Mouse (Mus musculus) stomach, postnatal 0 days (tissue): ENCODE measurements around the gene Rsph9. TPM values are rescaled to one million over a fixed set of nuclear protein-coding genes. Genes with fewer than 3 reads are reported as not detected.
A peak's percentile ranks its signal among the peaks of the same experiment; 100 is the strongest.

Source experiments
- ATAC-seq: fragments of 200-750 bp; cut with Nextera tagmentation; 2 replicates; pipeline ENCODE4 v1.8.0; 2017; ENCODE audit not compliant: low FRiP score, low TSS enrichment
- DNase-seq: peaks from one replicate; pipeline ENCODE4 v3.0.0-alpha.2; 2016; ENCODE audit warnings: low spot score
- H3K27ac ChIP-seq: fragments of 300-500 bp; sonication (generic); replicated peaks from 2 replicates; pipeline ENCODE4 v1.5.1; 2014; ENCODE audit warnings: mild to moderate bottlenecking, control low read depth
- H3K27me3 ChIP-seq: fragments of 300-500 bp; sonication (generic); 2 replicates; pipeline ENCODE4 v1.6.1; 2014; ENCODE audit warnings: low read length; ENCODE audit not compliant: control insufficient read depth, insufficient read depth
- H3K36me3 ChIP-seq: fragments of 300-500 bp; sonication (generic); 2 replicates; pipeline ENCODE4 v1.6.1; 2014; ENCODE audit warnings: low read length, mixed read lengths; ENCODE audit not compliant: control insufficient read depth, insufficient read depth
- H3K4me1 ChIP-seq: fragments of 300-500 bp; sonication (generic); replicated peaks from 2 replicates; pipeline ENCODE4 v1.6.1; 2014; ENCODE audit warnings: antibody characterized with exemption; ENCODE audit not compliant: control insufficient read depth, insufficient read depth
- H3K4me2 ChIP-seq: fragments of 300-500 bp; sonication (generic); replicated peaks from 2 replicates; pipeline ENCODE4 v1.6.1; 2014; ENCODE audit warnings: low read depth, mild to moderate bottlenecking, control low read depth, moderate library complexity
- H3K4me3 ChIP-seq: fragments of 300-500 bp; sonication (generic); 2 replicates; pipeline ENCODE4 v1.5.1; 2014; ENCODE audit warnings: low read depth, low read length, control low read depth
- H3K9ac ChIP-seq: fragments of 300-500 bp; sonication (generic); 2 replicates; pipeline ENCODE4 v1.6.1; 2014; ENCODE audit warnings: mild to moderate bottlenecking, low read length, control low read depth, mixed read lengths
- H3K9me3 ChIP-seq: fragments of 300-500 bp; sonication (generic); 2 replicates; pipeline ENCODE4 v1.6.1; 2016; ENCODE audit warnings: low read length; ENCODE audit not compliant: control insufficient read depth
- CTCF ChIP-seq: IDR thresholded peaks from 2 replicates; pipeline ENCODE4 v1.5.1; 2016; ENCODE audit warnings: antibody characterized with exemption, low read depth, mild to moderate bottlenecking, moderate library complexity
- EP300 ChIP-seq: optimal IDR thresholded peaks from 2 replicates; pipeline ENCODE3; 2016; ENCODE audit warnings: antibody characterized with exemption
- WGBS: fragments of 180-500 bp; shearing (Covaris S2); extraction: QIAGEN DNeasy Blood & Tissue Kit; methylation state at CpG from one replicate; pipeline ENCODE4 v1.1.7; 2014; 5-methylcytosine and 5-hydroxymethylcytosine counted together
- polyA plus RNA-seq: library from polyadenylated mRNA; unstranded; fragments of >200 nt; fragmentation: Nextera tagmentation; extraction: Ambion mirVana; gene quantifications from 2 replicates; pipeline ENCODE4 v1.2.1, GENCODE M21; 2015

Rsph9 gene
- polyA plus RNA-seq, 1 experiment from 2014 or later = 13.1 TPM

GRCm38 (mm10) chr17:46091351-46091750 lies 52.7 kb downstream of the Rsph9 start:
- DNase-seq (no peak), ATAC-seq (no peak)
- Histone ChIP-seq H3K36me3 (no peaks in the 10 kb centered on the region), H3K4me3 (no peak overlapping the region), H3K4me1 (no peaks in the 10 kb centered on the region), H3K4me2 (no peak overlapping the region), H3K9ac (no peak overlapping the region), H3K9me3 (no peaks in the 10 kb centered on the region), H3K27me3 (no peaks in the 10 kb centered on the region), H3K27ac (no peak overlapping the region)
- WGBS = 76% methylated on average over 1 of the region's 1 CpGs
- TF ChIP-seq EP300 (no peak), CTCF (no peak)

GRCm38 (mm10) chr17:46086341-46086870 lies 57.6 kb downstream of the Rsph9 start:
- DNase-seq = no peak
- H3K9ac ChIP-seq = no peak overlapping the region
- WGBS = 44% methylated on average over 17 of the region's 17 CpGs

GRCm38 (mm10) chr17:46084091-46084501 lies 59.9 kb downstream of the Rsph9 start:
- no peaks in the 10 kb centered on the region for H3K36me3 ChIP-seq
- H3K4me3 ChIP-seq = peak overlapping the region; percentile 2; the same call in 1 of the 2 replicates
- H3K9ac ChIP-seq = peak overlapping the region; percentile 1; the same call in 1 of the 2 replicates
- 6% methylated on average over 10 of the region's 10 CpGs for WGBS
- no peaks in the 10 kb centered on the region for H3K27me3 ChIP-seq
- TF ChIP-seq CTCF (peak; percentile 7; the same call in 1 of the 2 replicates), EP300 (no peak)
- H3K4me1 ChIP-seq = peaks cover 5% of the 10 kb centered on the region; the same call in 1 of the 2 replicates
- peak overlapping the region; percentile 42 for H3K4me2 ChIP-seq
- no peaks in the 10 kb centered on the region for H3K9me3 ChIP-seq
- DNase-seq (peak; percentile 77), ATAC-seq (peak; percentile 55; the same call in 1 of the 2 replicates)
- peak overlapping the region; percentile 56; the same call in 1 of the 2 replicates for H3K27ac ChIP-seq

More at GRCm38 (mm10) chr17:46086341-46086870, 57.6 kb downstream of the Rsph9 start:
- Histone ChIP-seq H3K27me3 (no peaks in the 10 kb centered on the region), H3K9me3 (no peaks in the 10 kb centered on the region), H3K4me2 (no peak overlapping the region), H3K36me3 (no peaks in the 10 kb centered on the region), H3K27ac (no peak overlapping the region), H3K4me1 (peaks cover 5% of the 10 kb centered on the region; the same call in 1 of the 2 replicates), H3K4me3 (no peak overlapping the region)
- peak; percentile 35 for TF ChIP-seq CTCF
- no peak for TF ChIP-seq EP300
- no peak for ATAC-seq

- peak overlapping the region; percentile 56; the same call in 1 of the 2 replicates for H3K27ac ChIP-seq
- H3K27me3 ChIP-seq = no peaks in the 10 kb centered on the region
- H3K4me3 ChIP-seq = no peak overlapping the region
- 77% methylated on average over 3 of the region's 3 CpGs for WGBS
- ATAC-seq (no peak), DNase-seq (no peak)
- no peak overlapping the region for H3K9ac ChIP-seq
- H3K9me3 ChIP-seq = no peaks in the 10 kb centered on the region
- TF ChIP-seq CTCF = no peak
- no peak for TF ChIP-seq EP300
- H3K4me2 ChIP-seq = no peak overlapping the region
- H3K36me3 ChIP-seq = no peaks in the 10 kb centered on the region
- peaks cover 5% of the 10 kb centered on the region; the same call in 1 of the 2 replicates for H3K4me1 ChIP-seq
These were observed 60.6 kb downstream of the Rsph9 start for GRCm38 (mm10) chr17:46083381-46083780.

- Histone ChIP-seq H3K9me3 (no peaks in the 10 kb centered on the region), H3K4me3 (no peak overlapping the region), H3K27me3 (no peaks in the 10 kb centered on the region), H3K4me1 (peaks cover 5% of the 10 kb centered on the region; the same call in 1 of the 2 replicates), H3K27ac (no peak overlapping the region; the same call in 1 of the 2 replicates), H3K9ac (no peak overlapping the region), H3K4me2 (no peak overlapping the region), H3K36me3 (no peaks in the 10 kb centered on the region)
- DNase-seq = no peak
- TF ChIP-seq CTCF (no peak), EP300 (no peak)
- 65% methylated on average over 7 of the region's 7 CpGs for WGBS
- ATAC-seq = peak; percentile 53
These were observed 62.4 kb downstream of the Rsph9 start for GRCm38 (mm10) chr17:46081657-46082056.

GRCm38 (mm10) chr17:46081042-46081441 lies 63.0 kb downstream of the Rsph9 start:
- peaks cover 5% of the 10 kb centered on the region; the same call in 1 of the 2 replicates for H3K4me1 ChIP-seq
- H3K4me2 ChIP-seq = no peak overlapping the region
- no peak for DNase-seq
- no peaks in the 10 kb centered on the region for H3K9me3 ChIP-seq
- H3K27me3 ChIP-seq = no peaks in the 10 kb centered on the region
- TF ChIP-seq CTCF (no peak), EP300 (no peak)
- 43% methylated on average over 5 of the region's 5 CpGs for WGBS
- H3K9ac ChIP-seq = no peak overlapping the region
- no peaks in the 10 kb centered on the region for H3K36me3 ChIP-seq
- no peak overlapping the region for H3K4me3 ChIP-seq
- peak overlapping the region; percentile 31; the same call in 1 of the 2 replicates for H3K27ac ChIP-seq
- ATAC-seq = peak; percentile 4; the same call in 1 of the 2 replicates
